Mouse (Mus musculus) forebrain, embryonic 15.5 days (tissue): ENCODE data around the gene Endou. TPM values are rescaled to one million over a fixed set of nuclear protein-coding genes. Genes with fewer than 3 reads are reported as not detected.

ENCODE experiments used
- ATAC-seq: fragments of 200-750 bp; cut with Nextera tagmentation; replicated peaks from 2 replicates; pipeline ENCODE4 v1.8.0; 2017; ENCODE audit warnings: mild to moderate bottlenecking, moderate TSS enrichment, moderate library complexity
- H3K27ac ChIP-seq: fragments of 300-500 bp; sonication (generic); replicated peaks from 2 replicates; pipeline ENCODE4 v1.5.1; 2015; ENCODE audit warnings: mild to moderate bottlenecking, inconsistent platforms
- H3K27me3 ChIP-seq: fragments of 300-500 bp; sonication (generic); 2 replicates; pipeline ENCODE4 v1.6.1; 2015; ENCODE audit warnings: inconsistent platforms
- H3K36me3 ChIP-seq: fragments of 300-500 bp; sonication (generic); 2 replicates; pipeline ENCODE4 v1.6.1; 2015; ENCODE audit warnings: mild to moderate bottlenecking, inconsistent platforms
- H3K4me1 ChIP-seq: fragments of 300-500 bp; sonication (generic); 2 replicates; pipeline ENCODE4 v1.6.1; 2015; ENCODE audit warnings: inconsistent platforms
- H3K4me2 ChIP-seq: fragments of 300-500 bp; sonication (generic); replicated peaks from 2 replicates; pipeline ENCODE4 v1.6.1; 2015; ENCODE audit warnings: mild to moderate bottlenecking, inconsistent platforms
- H3K4me3 ChIP-seq: fragments of 300-500 bp; sonication (generic); 2 replicates; pipeline ENCODE4 v1.5.1; 2015; ENCODE audit warnings: mild to moderate bottlenecking, inconsistent platforms
- H3K9ac ChIP-seq: fragments of 300-500 bp; sonication (generic); replicated peaks from 2 replicates; pipeline ENCODE4 v1.6.1; 2015; ENCODE audit warnings: mild to moderate bottlenecking, inconsistent platforms
- H3K9me3 ChIP-seq: fragments of 300-500 bp; sonication (generic); 2 replicates; pipeline ENCODE4 v1.6.1; 2016; ENCODE audit warnings: inconsistent platforms
- WGBS: fragments of 180-500 bp; shearing (Covaris S2); methylation state at CpG from one replicate; pipeline ENCODE4 v1.1.7; 2015; ENCODE audit warnings: mixed read lengths; 5-methylcytosine and 5-hydroxymethylcytosine counted together
- polyA plus RNA-seq: library from polyadenylated mRNA; unstranded; fragments of >200 nt; fragmentation: Nextera tagmentation; extraction: Ambion mirVana; gene quantifications from 2 replicates; pipeline ENCODE4 v1.2.1, GENCODE M21; 2015

Gene Endou
- polyA plus RNA-seq, 1 experiment from 2014 or later: 0.22 TPM

- ATAC-seq: no peak
- Histone ChIP-seq H3K4me3 (no peak overlapping the region), H3K27me3 (no peaks in the 10 kb centered on the region), H3K9ac (no peak overlapping the region), H3K9me3 (no peaks in the 10 kb centered on the region), H3K4me2 (no peak overlapping the region), H3K27ac (no peak overlapping the region), H3K4me1 (peaks cover 7% of the 10 kb centered on the region), H3K36me3 (no peaks in the 10 kb centered on the region)
- WGBS: 86% methylated on average over 6 of the region's 6 CpGs
Observed at GRCm38 (mm10) chr15:97710906-97711305, 20.2 kb downstream of the Endou start.

GRCm38 (mm10) chr15:97705211-97706050 is 25.7 kb downstream of the Endou start, which contains the start of gene Rpap3:
Gene Rpap3 (minus strand): TSS chr15:97705825.
- peak; percentile 95 for ATAC-seq
- Histone ChIP-seq H3K4me1 (peaks cover 21% of the 10 kb centered on the region), H3K4me2 (peak within 1 kb of the TSS; percentile 68), H3K27me3 (no peaks in the 10 kb centered on the region), H3K27ac (peak within 1 kb of the TSS; percentile 59), H3K36me3 (peaks cover 21% of the 10 kb centered on the region), H3K9me3 (no peaks in the 10 kb centered on the region), H3K4me3 (peak within 1 kb of the TSS; percentile 88), H3K9ac (peak within 1 kb of the TSS; percentile 90)
- under 1% methylated on average over 71 of the region's 71 CpGs for WGBS

- H3K4me3 ChIP-seq: no peak overlapping the region
- H3K9me3 ChIP-seq: no peaks in the 10 kb centered on the region
- H3K9ac ChIP-seq: no peak overlapping the region
- H3K4me2 ChIP-seq: no peak overlapping the region
- H3K36me3 ChIP-seq: peaks cover 87% of the 10 kb centered on the region
- no peaks in the 10 kb centered on the region for H3K4me1 ChIP-seq
- H3K27me3 ChIP-seq: no peaks in the 10 kb centered on the region
- ATAC-seq: no peak
- 89% methylated on average over 10 of the region's 10 CpGs for WGBS
- no peak overlapping the region for H3K27ac ChIP-seq
Observed at GRCm38 (mm10) chr15:97696616-97697015, 34.5 kb downstream of the Endou start.

GRCm38 (mm10) chr15:97693411-97693810 is 37.7 kb downstream of the Endou start:
- Histone ChIP-seq H3K9ac (no peak overlapping the region), H3K4me2 (no peak overlapping the region), H3K9me3 (no peaks in the 10 kb centered on the region), H3K27ac (no peak overlapping the region), H3K27me3 (no peaks in the 10 kb centered on the region), H3K36me3 (peaks cover 77% of the 10 kb centered on the region), H3K4me3 (no peak overlapping the region), H3K4me1 (no peaks in the 10 kb centered on the region)
- no peak for ATAC-seq
- 95% methylated on average over 5 of the region's 5 CpGs for WGBS

GRCm38 (mm10) chr15:97684118-97684517 is 47.0 kb downstream of the Endou start:
- Histone ChIP-seq H3K4me3 (no peak overlapping the region), H3K9ac (no peak overlapping the region), H3K27me3 (no peaks in the 10 kb centered on the region), H3K9me3 (no peaks in the 10 kb centered on the region), H3K4me1 (no peaks in the 10 kb centered on the region), H3K36me3 (peaks cover 77% of the 10 kb centered on the region), H3K4me2 (no peak overlapping the region), H3K27ac (no peak overlapping the region)
- WGBS: 90% methylated on average over 9 of the region's 9 CpGs
- no peak for ATAC-seq

GRCm38 (mm10) chr15:97682053-97682452 is 49.1 kb downstream of the Endou start:
- H3K9me3 ChIP-seq: no peaks in the 10 kb centered on the region
- H3K36me3 ChIP-seq: peaks cover 77% of the 10 kb centered on the region
- no peak overlapping the region for H3K9ac ChIP-seq
- no peaks in the 10 kb centered on the region for H3K27me3 ChIP-seq
- H3K27ac ChIP-seq: no peak overlapping the region
- H3K4me1 ChIP-seq: no peaks in the 10 kb centered on the region
- ATAC-seq: no peak
- WGBS: 91% methylated on average over 8 of the region's 8 CpGs
- no peak overlapping the region for H3K4me3 ChIP-seq
- no peak overlapping the region for H3K4me2 ChIP-seq

GRCm38 (mm10) chr15:97679991-97680681 is 51.0 kb downstream of the Endou start:
- H3K4me3 ChIP-seq: no peak overlapping the region
- H3K27ac ChIP-seq: no peak overlapping the region
- H3K36me3 ChIP-seq: peaks cover 73% of the 10 kb centered on the region
- H3K4me1 ChIP-seq: no peaks in the 10 kb centered on the region
- H3K4me2 ChIP-seq: no peak overlapping the region
- no peak for ATAC-seq
- 79% methylated on average over 18 of the region's 18 CpGs for WGBS
- no peaks in the 10 kb centered on the region for H3K27me3 ChIP-seq
- no peak overlapping the region for H3K9ac ChIP-seq
- no peaks in the 10 kb centered on the region for H3K9me3 ChIP-seq

- H3K9me3 ChIP-seq: no peaks in the 10 kb centered on the region
- H3K4me3 ChIP-seq: no peak overlapping the region
- H3K4me2 ChIP-seq: no peak overlapping the region
- no peak overlapping the region for H3K27ac ChIP-seq
- WGBS: 96% methylated on average over 3 of the region's 3 CpGs
- H3K27me3 ChIP-seq: no peaks in the 10 kb centered on the region
- H3K9ac ChIP-seq: no peak overlapping the region
- H3K4me1 ChIP-seq: peaks cover 15% of the 10 kb centered on the region
- ATAC-seq: no peak
- H3K36me3 ChIP-seq: peaks cover 62% of the 10 kb centered on the region
Observed at GRCm38 (mm10) chr15:97677341-97677740, 53.8 kb downstream of the Endou start.

- Histone ChIP-seq H3K27me3 (no peaks in the 10 kb centered on the region), H3K4me2 (no peak overlapping the region), H3K27ac (no peak overlapping the region), H3K36me3 (peaks cover 50% of the 10 kb centered on the region), H3K9me3 (no peaks in the 10 kb centered on the region), H3K4me1 (peaks cover 29% of the 10 kb centered on the region), H3K9ac (no peak overlapping the region), H3K4me3 (no peak overlapping the region)
- 90% methylated on average over 13 of the region's 13 CpGs for WGBS
- ATAC-seq: no peak
Observed at GRCm38 (mm10) chr15:97675927-97676326, 55.2 kb downstream of the Endou start.

- H3K27me3 ChIP-seq: no peaks in the 10 kb centered on the region
- ATAC-seq: no peak
Observed at GRCm38 (mm10) chr15:97674423-97674822, 56.7 kb downstream of the Endou start.

GRCm38 (mm10) chr15:97673256-97674000 is 57.7 kb downstream of the Endou start:
- no peak for ATAC-seq
- H3K4me2 ChIP-seq: no peak overlapping the region
- H3K27me3 ChIP-seq: no peaks in the 10 kb centered on the region
- 86% methylated on average over 7 of the region's 7 CpGs for WGBS
- no peak overlapping the region for H3K9ac ChIP-seq
- peaks cover 29% of the 10 kb centered on the region for H3K4me1 ChIP-seq
- H3K36me3 ChIP-seq: peaks cover 39% of the 10 kb centered on the region
- no peaks in the 10 kb centered on the region for H3K9me3 ChIP-seq
- no peak overlapping the region for H3K4me3 ChIP-seq
- H3K27ac ChIP-seq: peak overlapping the region; percentile 96

More at GRCm38 (mm10) chr15:97674423-97674822, 56.7 kb downstream of the Endou start:
- peaks cover 42% of the 10 kb centered on the region for H3K36me3 ChIP-seq
- H3K4me3 ChIP-seq: no peak overlapping the region
- H3K4me2 ChIP-seq: no peak overlapping the region
- 0 out of 2 replicates have a peak overlapping the region, but pooled peaks have one; percentile 96 for H3K27ac ChIP-seq
- peaks cover 29% of the 10 kb centered on the region for H3K4me1 ChIP-seq
- WGBS: 90% methylated on average over 4 of the region's 4 CpGs
- H3K9ac ChIP-seq: no peak overlapping the region
- no peaks in the 10 kb centered on the region for H3K9me3 ChIP-seq
